Mouse (Mus musculus): ENCODE measurements at regions not wholly inside any gene's neighbourhood (a gene's known extent, or its start where the extent isn't known, plus 50 kb on each side); places are given as distances from the start of the nearest gene placed in this dataset.

- no peak for DNase-seq
Observed at GRCm38 (mm10) chr2:161164320-161164719, 55.4 kb upstream of the Chd6 start.
